Mouse (Mus musculus): Measurements from ENCODE around the gene Smc5.

Gene Smc5

GRCm38 (mm10) chr19:23273355-23274053 lies at the start of gene Smc5:
Gene Smc5 (minus strand): TSS chr19:23273897.
- DNase-seq (ENCODE audit: low spot score in 2 of 2), result peak; percentile 69 to 75

GRCm38 (mm10) chr19:23323107-23323506 lies 49.4 kb upstream of the Smc5 start:
- no peak for DNase-seq (ENCODE audit: low spot score in 2 of 2)

GRCm38 (mm10) chr19:23317989-23318358 lies 44.3 kb upstream of the Smc5 start:
- DNase-seq (ENCODE audit: low spot score in 2 of 2), result no peak

- no peak for DNase-seq (ENCODE audit: low spot score in 2 of 2)
These were observed 43.7 kb upstream of the Smc5 start for GRCm38 (mm10) chr19:23317295-23317988.

GRCm38 (mm10) chr19:23316851-23317250 lies 43.2 kb upstream of the Smc5 start:
- DNase-seq (ENCODE audit: low spot score in 2 of 2), result no peak

- DNase-seq (ENCODE audit: low spot score in 2 of 2), result no peak
These were observed 36.3 kb upstream of the Smc5 start for GRCm38 (mm10) chr19:23309979-23310378.

GRCm38 (mm10) chr19:23306671-23307070 lies 33.0 kb upstream of the Smc5 start:
- DNase-seq (ENCODE audit: low spot score in 2 of 2), result no peak

- peak in 1 of 2 experiments; percentile 19 for DNase-seq (ENCODE audit: low spot score in 2 of 2)
These were observed 26.3 kb upstream of the Smc5 start for GRCm38 (mm10) chr19:23299987-23300386.

- DNase-seq (ENCODE audit: low spot score in 2 of 2), result no peak
These were observed 25.2 kb upstream of the Smc5 start for GRCm38 (mm10) chr19:23298917-23299316.

GRCm38 (mm10) chr19:23297191-23297590 lies 23.5 kb upstream of the Smc5 start:
- no peak for DNase-seq (ENCODE audit: low spot score in 2 of 2)

GRCm38 (mm10) chr19:23289251-23289650 lies 15.6 kb upstream of the Smc5 start:
- DNase-seq (ENCODE audit: low spot score in 2 of 2), result no peak

GRCm38 (mm10) chr19:23281911-23282660 lies 8.4 kb upstream of the Smc5 start:
- DNase-seq (ENCODE audit: low spot score in 2 of 2), result no peak

GRCm38 (mm10) chr19:23274054-23274724 lies 492 bp upstream of the Smc5 start:
- DNase-seq (ENCODE audit: low spot score in 2 of 2), result no peak

- no peak for DNase-seq (ENCODE audit: low spot score in 2 of 2)
These were observed 16.9 kb downstream of the Smc5 start for GRCm38 (mm10) chr19:23256771-23257170.

- DNase-seq (ENCODE audit: low spot score in 2 of 2), result no peak
These were observed 27.2 kb downstream of the Smc5 start for GRCm38 (mm10) chr19:23246473-23246872.

GRCm38 (mm10) chr19:23225065-23225464 lies 48.6 kb downstream of the Smc5 start:
- DNase-seq (ENCODE audit: low spot score in 2 of 2), result peak in 1 of 2 experiments; percentile 14

- DNase-seq (ENCODE audit: low spot score in 2 of 2), result peak; percentile 69 to 90
These were observed 59.4 kb downstream of the Smc5 start for GRCm38 (mm10) chr19:23214326-23214725.

- no peak for DNase-seq (ENCODE audit: low spot score in 2 of 2)
These were observed 62.4 kb downstream of the Smc5 start for GRCm38 (mm10) chr19:23211325-23211724.

GRCm38 (mm10) chr19:23203505-23204053 lies 70.1 kb downstream of the Smc5 start:
- no peak for DNase-seq (ENCODE audit: low spot score in 2 of 2)

- no peak for DNase-seq (ENCODE audit: low spot score in 2 of 2)
These were observed 71.6 kb downstream of the Smc5 start for GRCm38 (mm10) chr19:23202106-23202505.

- DNase-seq (ENCODE audit: low spot score in 2 of 2), result no peak
These were observed 80.6 kb downstream of the Smc5 start for GRCm38 (mm10) chr19:23193076-23193475.

GRCm38 (mm10) chr19:23191486-23191885 lies 82.2 kb downstream of the Smc5 start:
- no peak for DNase-seq (ENCODE audit: low spot score in 2 of 2)
